Mouse (Mus musculus) kidney, adult 2 months (tissue): Measurements from ENCODE around the gene Fndc9.

Experiments
- CTCF ChIP-seq: fragments of 200-500 bp; conservative IDR thresholded peaks from 2 replicates; pipeline ENCODE4 v1.5.1; 2011; ENCODE audit warnings: low read depth, mild to moderate bottlenecking, control low read depth, low read length, moderate library complexity, mixed read lengths; ENCODE audit not compliant: insufficient read depth, insufficient read length
- POLR2A ChIP-seq: fragments of 200-500 bp; IDR thresholded peaks from one replicate; pipeline ENCODE4 v1.6.1; 2011; ENCODE audit warnings: low read depth, low read length, control low read depth

GRCm38 (mm10) chr11:46235334-46235733 lies at the start of gene Fndc9:
- TF ChIP-seq POLR2A (no peak), CTCF (no peak)
